Mouse (Mus musculus) lung, adult 2 months (tissue): ENCODE results near the gene Cldn11. TPM values are rescaled to one million over a fixed set of nuclear protein-coding genes. Genes with fewer than 3 reads are reported as not detected.

Source experiments
- DNase-seq: peaks from one replicate; pipeline ENCODE4 v3.0.0; 2022
- H3K4me1 ChIP-seq: fragments of 200-500 bp; 2 replicates; pipeline ENCODE4 v1.6.1; 2011; ENCODE audit warnings: low read length; ENCODE audit not compliant: control insufficient read depth, insufficient read depth
- H3K4me3 ChIP-seq: fragments of 200-500 bp; replicated peaks from 2 replicates; pipeline ENCODE3; 2011; ENCODE audit warnings: low read depth, mild to moderate bottlenecking, control low read depth, low read length; ENCODE audit errors: extremely low read depth
- CTCF ChIP-seq: fragments of 200-500 bp; IDR thresholded peaks from 2 replicates; pipeline ENCODE4 v1.5.1; 2011; ENCODE audit warnings: mild to moderate bottlenecking, low read length, control low read depth; ENCODE audit not compliant: insufficient read depth
- POLR2A ChIP-seq: fragments of 200-500 bp; IDR thresholded peaks from 2 replicates; pipeline ENCODE4 v1.6.1; 2011; ENCODE audit warnings: low read depth, mild to moderate bottlenecking, control low read depth, low read length, borderline replicate concordance; ENCODE audit errors: extremely low read depth
- WGBS: fragments of 180-500 bp; shearing (Covaris S2); methylation state at CpG from one replicate; pipeline ENCODE4 v1.1.7; 2018; 5-methylcytosine and 5-hydroxymethylcytosine counted together
- polyA plus RNA-seq: library from polyadenylated mRNA; depleted of rRNA; stranded (reverse); fragments of >200 nt; gene quantifications from 2 replicates; pipeline ENCODE4 v1.2.3, GENCODE M21; 2012; rRNA removed

Gene Cldn11
- polyA plus RNA-seq, 1 experiment: 1.3 TPM

GRCm38 (mm10) chr3:31205167-31205566 lies 55.4 kb downstream of the Cldn11 start:
- TF ChIP-seq CTCF: no peak
- 78% methylated on average over 3 of the region's 3 CpGs for WGBS
- no peaks in the 10 kb centered on the region for H3K4me1 ChIP-seq
- no peak overlapping the region for H3K4me3 ChIP-seq
- DNase-seq: no peak

DNA sequence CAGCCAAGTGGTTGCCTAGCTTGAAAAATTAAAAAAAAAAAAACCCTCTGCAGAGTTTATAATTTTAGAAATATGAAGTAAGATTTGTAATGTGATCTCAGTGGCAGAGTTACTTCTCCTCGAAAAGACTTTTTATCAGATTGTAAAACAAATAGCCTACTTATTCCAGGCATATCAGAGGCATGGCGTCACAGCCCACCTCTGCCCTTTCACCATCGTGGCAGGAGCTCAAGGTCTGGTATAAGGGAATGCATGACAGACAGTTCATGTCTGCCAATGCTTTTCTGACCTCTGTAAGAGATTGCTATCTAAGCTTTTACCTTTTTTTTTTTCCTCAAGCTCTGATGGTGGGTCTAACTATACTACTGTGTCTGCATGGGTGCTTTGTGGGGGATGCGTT lies 58.3 kb downstream of the Cldn11 start:
- TF ChIP-seq CTCF: no peak
- no peak for TF ChIP-seq POLR2A
- 29% methylated on average over 4 of the region's 4 CpGs for WGBS
- no peaks in the 10 kb centered on the region for H3K4me1 ChIP-seq
- H3K4me3 ChIP-seq: no peak overlapping the region
- no peak for DNase-seq

DNA sequence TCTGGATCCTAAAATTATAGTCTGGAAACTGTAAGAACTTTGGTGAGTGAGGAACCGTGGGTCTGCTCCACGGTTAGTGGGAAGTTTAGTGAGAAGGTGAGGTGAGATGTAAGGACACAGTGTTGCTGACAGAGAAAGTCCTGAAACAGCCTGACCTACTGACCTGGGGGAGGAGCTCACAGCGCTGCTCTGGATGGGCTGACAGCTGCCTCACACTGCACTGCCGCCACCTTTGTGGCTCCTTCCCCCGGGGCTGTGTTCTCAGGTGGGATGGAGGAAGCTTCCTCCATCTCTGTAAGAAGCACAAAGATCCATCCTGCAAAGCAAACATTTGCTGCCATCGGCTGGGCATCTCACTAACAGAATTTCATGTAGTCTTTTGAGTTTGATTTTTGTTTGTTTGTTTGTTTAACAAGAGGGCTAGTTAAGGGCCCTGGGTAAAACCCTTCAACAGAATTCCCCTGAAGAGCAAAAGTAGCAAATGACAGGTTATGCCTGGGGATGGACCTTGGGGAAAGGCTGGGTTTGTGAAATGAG lies 58.8 kb downstream of the Cldn11 start:
- no peak for TF ChIP-seq CTCF
- H3K4me3 ChIP-seq: no peak overlapping the region
- no peak for DNase-seq
- no peaks in the 10 kb centered on the region for H3K4me1 ChIP-seq
- WGBS: 16% methylated on average over 6 of the region's 6 CpGs

DNA sequence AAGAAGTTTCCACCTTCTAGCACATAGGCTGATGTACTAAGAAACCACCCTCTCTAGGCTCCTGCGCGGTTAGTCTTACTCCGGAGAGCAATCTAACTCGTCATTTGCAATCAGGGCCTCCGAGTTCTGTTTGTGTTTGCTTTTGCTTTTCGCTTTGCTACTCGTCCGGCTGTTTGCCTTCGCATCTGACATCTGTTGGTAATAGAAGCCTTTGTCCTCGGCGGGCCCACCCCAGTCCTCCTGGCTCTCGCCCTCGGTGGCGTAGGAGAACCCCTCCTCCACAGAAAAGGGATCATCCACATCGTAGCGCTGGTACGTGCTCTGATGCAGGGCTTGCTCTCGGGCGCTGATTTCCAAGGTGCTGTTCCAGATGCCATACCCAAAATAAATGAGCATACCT lies 59.3 kb downstream of the Cldn11 start:
- TF ChIP-seq CTCF: no peak
- no peak for TF ChIP-seq POLR2A
- no peak for DNase-seq
- Histone ChIP-seq H3K4me3 (no peak overlapping the region), H3K4me1 (no peaks in the 10 kb centered on the region)
- 22% methylated on average over 19 of the region's 19 CpGs for WGBS

GRCm38 (mm10) chr3:31212205-31213038 lies 62.7 kb downstream of the Cldn11 start:
- TF ChIP-seq CTCF: no peak
- TF ChIP-seq POLR2A: no peak
- no peak for DNase-seq
- WGBS: 50% methylated on average over 9 of the region's 9 CpGs
- H3K4me1 ChIP-seq: no peaks in the 10 kb centered on the region
- no peak overlapping the region for H3K4me3 ChIP-seq

- no peak overlapping the region for H3K4me3 ChIP-seq
- TF ChIP-seq POLR2A (no peak), CTCF (no peak)
- WGBS: 46% methylated on average over 3 of the region's 3 CpGs
- H3K4me1 ChIP-seq: no peaks in the 10 kb centered on the region
- DNase-seq: no peak
Observed at GRCm38 (mm10) chr3:31213802-31214201, 64.1 kb downstream of the Cldn11 start.

Other genes starting within 250 kb of the Cldn11 start
- 33.7 and 34.0 TPM in 2 replicates for gene Phc3, start 180.5 kb upstream of the Cldn11 start, polyA plus RNA-seq
- 29.0 and 42.9 TPM in 2 replicates for gene Prkci, start 154.2 kb upstream of the Cldn11 start, polyA plus RNA-seq
- gene Skil, start 54.9 kb upstream of the Cldn11 start, polyA plus RNA-seq: 6.9 and 11.1 TPM in 2 replicates
- 0.05 TPM in 2 replicates for gene Slc7a14, start 160.5 kb downstream of the Cldn11 start, polyA plus RNA-seq